Mouse (Mus musculus) heart, adult 11 months (tissue): Measurements from ENCODE around the gene Olfr1212.

Experiments used
- DNase-seq: peaks from one replicate; pipeline ENCODE4 v3.0.0; 2022

Gene Olfr1212

GRCm38 (mm10) chr2:88953669-88954068, at the start of gene Olfr1212:
Gene Olfr1212, plus strand, starts transcription at chr2:88953969.
- DNase-seq = no peak

- no peak for DNase-seq
Observed at GRCm38 (mm10) chr2:88915057-88915456, 38.7 kb upstream of the Olfr1212 start, which contains the start of gene Olfr1209. Gene Olfr1209, minus strand, starts transcription at chr2:88915157.

- no peak for DNase-seq
Observed at GRCm38 (mm10) chr2:88938011-88938410, 15.8 kb upstream of the Olfr1212 start, which contains the start of gene Olfr1211. Gene Olfr1211, minus strand, starts transcription at chr2:88938111.

- DNase-seq = no peak
Observed at GRCm38 (mm10) chr2:88980181-88980580, 26.4 kb downstream of the Olfr1212 start, which contains the start of gene Gm13762. Gene Gm13762, minus strand, starts transcription at chr2:88980281.

- no peak for DNase-seq
Observed at GRCm38 (mm10) chr2:88992553-88992952, 38.8 kb downstream of the Olfr1212 start, which contains the start of gene Olfr1214. Gene Olfr1214, minus strand, starts transcription at chr2:88992653.

GRCm38 (mm10) chr2:89006873-89007272, 53.1 kb downstream of the Olfr1212 start, which contains the start of gene Olfr1215:
Gene Olfr1215, minus strand, starts transcription at chr2:89006973.
- DNase-seq = no peak
